Mouse (Mus musculus) splenic B cell, adult 2 months (primary cell): Measurements from ENCODE around the gene Ppp1r1b.
A peak's percentile ranks its signal among the peaks of the same experiment; 100 is the strongest.
"Not testable (repeated sequence)": the region's sequence is repeated elsewhere in the genome, so short reads cannot be mapped to it uniquely, and the experiment has no call there.

Experiments
- DNase-seq: peaks from one replicate; pipeline ENCODE4 v3.0.0-alpha.2; 2011; ENCODE audit warnings: low read depth, low spot score
- H3K27me3 ChIP-seq: 2 replicates; pipeline ENCODE4 v1.6.1; 2012; ENCODE audit warnings: mild to moderate bottlenecking, low read length, moderate library complexity, mixed read lengths; ENCODE audit not compliant: control insufficient read depth, poor library complexity, insufficient read depth, severe bottlenecking
- H3K36me3 ChIP-seq: 2 replicates; pipeline ENCODE4 v1.6.1; 2012; ENCODE audit warnings: mild to moderate bottlenecking, low read length, moderate library complexity, mixed read lengths; ENCODE audit not compliant: control insufficient read depth, poor library complexity, insufficient read depth, severe bottlenecking

Gene Ppp1r1b

GRCm38 (mm10) chr11:98367171-98367862, 19.1 kb downstream of the Ppp1r1b start:
- Histone ChIP-seq H3K27me3 (no peaks in the 10 kb centered on the region), H3K36me3 (no peaks in the 10 kb centered on the region; the same call in 1 of the 2 replicates)
- no peak for DNase-seq

- no peak for DNase-seq
Observed at GRCm38 (mm10) chr11:98367863-98368186, 19.6 kb downstream of the Ppp1r1b start.

GRCm38 (mm10) chr11:98369337-98369736, 21.1 kb downstream of the Ppp1r1b start:
- DNase-seq, result no peak
- Histone ChIP-seq H3K27me3 (no peaks in the 10 kb centered on the region), H3K36me3 (no peaks in the 10 kb centered on the region; the same call in 1 of the 2 replicates)

More at GRCm38 (mm10) chr11:98367863-98368186, 19.6 kb downstream of the Ppp1r1b start:
- Histone ChIP-seq H3K36me3 (no peaks in the 10 kb centered on the region; the same call in 1 of the 2 replicates), H3K27me3 (no peaks in the 10 kb centered on the region)

- Histone ChIP-seq H3K36me3 (peaks cover 6% of the 10 kb centered on the region), H3K27me3 (no peaks in the 10 kb centered on the region)
- DNase-seq, result no peak
Observed at GRCm38 (mm10) chr11:98370588-98370987, 22.4 kb downstream of the Ppp1r1b start.

- Histone ChIP-seq H3K36me3 (peaks cover 6% of the 10 kb centered on the region), H3K27me3 (no peaks in the 10 kb centered on the region)
- no peak for DNase-seq
Observed at GRCm38 (mm10) chr11:98371556-98372240, 23.5 kb downstream of the Ppp1r1b start.

GRCm38 (mm10) chr11:98372406-98372805, 24.2 kb downstream of the Ppp1r1b start:
- H3K36me3 ChIP-seq, result peaks cover 9% of the 10 kb centered on the region
- H3K27me3 ChIP-seq, result no peaks in the 10 kb centered on the region
- DNase-seq, result peak; percentile 82

- H3K36me3 ChIP-seq, result peaks cover 9% of the 10 kb centered on the region
- DNase-seq, result no peak
- no peaks in the 10 kb centered on the region for H3K27me3 ChIP-seq
Observed at GRCm38 (mm10) chr11:98373244-98373643, 25.0 kb downstream of the Ppp1r1b start.

- DNase-seq, result no peak
Observed at GRCm38 (mm10) chr11:98374266-98374665, 26.1 kb downstream of the Ppp1r1b start.

GRCm38 (mm10) chr11:98376756-98377155, 28.6 kb downstream of the Ppp1r1b start:
- no peak for DNase-seq
- H3K36me3 ChIP-seq, result peaks cover 15% of the 10 kb centered on the region
- no peaks in the 10 kb centered on the region for H3K27me3 ChIP-seq

More at GRCm38 (mm10) chr11:98374266-98374665, 26.1 kb downstream of the Ppp1r1b start:
- Histone ChIP-seq H3K27me3 (no peaks in the 10 kb centered on the region), H3K36me3 (peaks cover 9% of the 10 kb centered on the region)

- H3K36me3 ChIP-seq, result peaks cover 15% of the 10 kb centered on the region
- DNase-seq, result no peak
- H3K27me3 ChIP-seq, result no peaks in the 10 kb centered on the region
Observed at GRCm38 (mm10) chr11:98377787-98378186, 29.6 kb downstream of the Ppp1r1b start.

- H3K27me3 ChIP-seq, result no peaks in the 10 kb centered on the region
- H3K36me3 ChIP-seq, result peaks cover 15% of the 10 kb centered on the region
- no peak for DNase-seq
Observed at GRCm38 (mm10) chr11:98379379-98379778, 31.2 kb downstream of the Ppp1r1b start.

- no peak for DNase-seq
- Histone ChIP-seq H3K27me3 (no peaks in the 10 kb centered on the region), H3K36me3 (peaks cover 14% of the 10 kb centered on the region)
Observed at GRCm38 (mm10) chr11:98380106-98380505, 31.9 kb downstream of the Ppp1r1b start.

- DNase-seq, result no peak
- Histone ChIP-seq H3K36me3 (peaks cover 9% of the 10 kb centered on the region), H3K27me3 (no peaks in the 10 kb centered on the region)
Observed at GRCm38 (mm10) chr11:98381651-98382050, 33.4 kb downstream of the Ppp1r1b start.

- not testable (repeated sequence) for H3K36me3 ChIP-seq, H3K27me3 ChIP-seq, DNase-seq
Observed at GRCm38 (mm10) chr11:98382405-98382804, 34.2 kb downstream of the Ppp1r1b start.

GRCm38 (mm10) chr11:98383261-98384030, 35.2 kb downstream of the Ppp1r1b start, which contains the start of gene Tcap:
Gene Tcap (plus strand): TSS chr11:98383811.
- Histone ChIP-seq H3K36me3 (peaks cover 6% of the 10 kb centered on the region), H3K27me3 (no peaks in the 10 kb centered on the region)
- no peak for DNase-seq
